Mouse (Mus musculus): ENCODE results near the gene Mgst1. TPM values are rescaled to one million over a fixed set of nuclear protein-coding genes. Genes with fewer than 3 reads are reported as not detected.

The Mgst1 gene
- polyA plus RNA-seq (2015; fragmentation: Nextera tagmentation; extraction: Ambion mirVana), result 161 and 188 TPM in 2 replicates

GRCm38 (mm10) chr6:138139930-138140329 lies at the start of gene Mgst1:
Mgst1 (plus strand) TSS chr6:138140316.

Other genes starting within 250 kb of the Mgst1 start
- 0.15 TPM in 1 of 2 replicates, not detected in the other for gene Slc15a5, start 60.4 kb upstream of the Mgst1 start, polyA plus RNA-seq (2015; fragmentation: Nextera tagmentation; extraction: Ambion mirVana)